Mouse (Mus musculus) right cerebral cortex, postnatal 14 days (tissue): Measurements from ENCODE around the gene A530032D15Rik.
"Not testable (repeated sequence)": the region's sequence is repeated elsewhere in the genome, so short reads cannot be mapped to it uniquely, and the experiment has no call there.

ENCODE experiments used
- DNase-seq: peaks from one replicate; pipeline ENCODE4 v3.0.0; 2022

Gene A530032D15Rik

GRCm38 (mm10) chr1:85109753-85110152 is at the start of gene A530032D15Rik:
Gene A530032D15Rik (minus strand): TSS chr1:85109853.
- DNase-seq, result not testable (repeated sequence)

GRCm38 (mm10) chr1:85155151-85155550 is 45.5 kb upstream of the A530032D15Rik start:
- not testable (repeated sequence) for DNase-seq

- not testable (repeated sequence) for DNase-seq
Measured at GRCm38 (mm10) chr1:85133671-85134070, 24.0 kb upstream of the A530032D15Rik start.

GRCm38 (mm10) chr1:85121841-85122240 is 12.2 kb upstream of the A530032D15Rik start:
- DNase-seq, result not testable (repeated sequence)

GRCm38 (mm10) chr1:85118341-85118740 is 8.7 kb upstream of the A530032D15Rik start:
- not testable (repeated sequence) for DNase-seq

- DNase-seq, result not testable (repeated sequence)
Measured at GRCm38 (mm10) chr1:85117537-85117936, 7.9 kb upstream of the A530032D15Rik start.

GRCm38 (mm10) chr1:85114666-85115402 is 5.2 kb upstream of the A530032D15Rik start:
- peak; percentile 21 for DNase-seq

- DNase-seq, result not testable (repeated sequence)
Measured at GRCm38 (mm10) chr1:85114078-85114477, 4.4 kb upstream of the A530032D15Rik start.

GRCm38 (mm10) chr1:85112889-85113288 is 3.2 kb upstream of the A530032D15Rik start:
- not testable (repeated sequence) for DNase-seq

GRCm38 (mm10) chr1:85112266-85112665 is 2.6 kb upstream of the A530032D15Rik start:
- DNase-seq, result not testable (repeated sequence)

GRCm38 (mm10) chr1:85111572-85111971 is 1.9 kb upstream of the A530032D15Rik start:
- DNase-seq, result not testable (repeated sequence)

- DNase-seq, result not testable (repeated sequence)
Measured at GRCm38 (mm10) chr1:85110876-85111275, 1.2 kb upstream of the A530032D15Rik start.

GRCm38 (mm10) chr1:85106013-85106412 is 3.6 kb downstream of the A530032D15Rik start:
- DNase-seq, result not testable (repeated sequence)

- not testable (repeated sequence) for DNase-seq
Measured at GRCm38 (mm10) chr1:85105336-85105735, 4.3 kb downstream of the A530032D15Rik start.

GRCm38 (mm10) chr1:85101754-85102153 is 7.9 kb downstream of the A530032D15Rik start:
- DNase-seq, result not testable (repeated sequence)

GRCm38 (mm10) chr1:85099864-85100263 is 9.8 kb downstream of the A530032D15Rik start, which contains the start of gene Gm10553:
Gene Gm10553 (plus strand): TSS chr1:85100164.
- not testable (repeated sequence) for DNase-seq

GRCm38 (mm10) chr1:85099081-85099480 is 10.6 kb downstream of the A530032D15Rik start:
- DNase-seq, result not testable (repeated sequence)

- not testable (repeated sequence) for DNase-seq
Measured at GRCm38 (mm10) chr1:85093011-85093572, 16.6 kb downstream of the A530032D15Rik start.

- not testable (repeated sequence) for DNase-seq
Measured at GRCm38 (mm10) chr1:85092169-85092568, 17.5 kb downstream of the A530032D15Rik start.

- DNase-seq, result not testable (repeated sequence)
Measured at GRCm38 (mm10) chr1:85086211-85086610, 23.4 kb downstream of the A530032D15Rik start.

GRCm38 (mm10) chr1:85084803-85085202 is 24.9 kb downstream of the A530032D15Rik start:
- DNase-seq, result not testable (repeated sequence)

- not testable (repeated sequence) for DNase-seq
Measured at GRCm38 (mm10) chr1:85073099-85073498, 36.6 kb downstream of the A530032D15Rik start.

GRCm38 (mm10) chr1:85071690-85072089 is 38.0 kb downstream of the A530032D15Rik start:
- DNase-seq, result not testable (repeated sequence)

GRCm38 (mm10) chr1:85035801-85036200 is 73.9 kb downstream of the A530032D15Rik start:
- DNase-seq, result not testable (repeated sequence)
